Mouse (Mus musculus): ENCODE measurements around the gene Mcrip2. TPM values are rescaled to one million over a fixed set of nuclear protein-coding genes. Genes with fewer than 3 reads are reported as not detected.

Mcrip2 gene
- polyA plus RNA-seq, 1 experiment from 2014 or later: 8.2 TPM

GRCm38 (mm10) chr17:25903061-25903460 is 34.5 kb upstream of the Mcrip2 start:
- Histone ChIP-seq H3K9ac (ENCODE audit: low read length) (no peak overlapping the region), H3K4me2 (ENCODE audit: low read depth) (no peak overlapping the region), H3K4me1 (ENCODE audit: control insufficient read depth, insufficient read depth, low read length) (no peaks in the 10 kb centered on the region), H3K36me3 (ENCODE audit: control insufficient read depth, insufficient read depth, low read length) (no peaks in the 10 kb centered on the region), H3K27ac (ENCODE audit: low read depth, low read length) (no peak overlapping the region), H3K27me3 (ENCODE audit: control insufficient read depth, insufficient read depth, low read length) (no peaks in the 10 kb centered on the region), H3K9me3 (ENCODE audit: control insufficient read depth, low read length) (no peaks in the 10 kb centered on the region), H3K4me3 (ENCODE audit: low read depth, low read length) (no peak overlapping the region)
- ATAC-seq (ENCODE audit: insufficient read depth, low FRiP score, low TSS enrichment): no peak
- WGBS: 87% methylated on average over 3 of the region's 3 CpGs
- no peak for DNase-seq (ENCODE audit: low spot score)

- no peak overlapping the region for H3K4me3 ChIP-seq (ENCODE audit: low read depth, low read length)
- 90% methylated on average over 1 of the region's 1 CpGs for WGBS
- DNase-seq (ENCODE audit: low spot score) (no peak), ATAC-seq (ENCODE audit: insufficient read depth, low FRiP score, low TSS enrichment) (no peak)
- H3K27me3 ChIP-seq (ENCODE audit: control insufficient read depth, insufficient read depth, low read length): no peaks in the 10 kb centered on the region
- no peaks in the 10 kb centered on the region for H3K36me3 ChIP-seq (ENCODE audit: control insufficient read depth, insufficient read depth, low read length)
- H3K4me1 ChIP-seq (ENCODE audit: control insufficient read depth, insufficient read depth, low read length): peaks cover 5% of the 10 kb centered on the region; the same call in 1 of the 2 replicates
- no peak overlapping the region for H3K27ac ChIP-seq (ENCODE audit: low read depth, low read length)
- H3K4me2 ChIP-seq (ENCODE audit: low read depth): no peak overlapping the region
- H3K9ac ChIP-seq (ENCODE audit: low read length): no peak overlapping the region
- H3K9me3 ChIP-seq (ENCODE audit: control insufficient read depth, low read length): no peaks in the 10 kb centered on the region
These were observed 31.6 kb upstream of the Mcrip2 start for GRCm38 (mm10) chr17:25900193-25900592.

- Histone ChIP-seq H3K9me3 (ENCODE audit: control insufficient read depth, low read length) (no peaks in the 10 kb centered on the region), H3K4me2 (ENCODE audit: low read depth) (no peak overlapping the region)
- WGBS: 73% methylated on average over 12 of the region's 12 CpGs
These were observed 27.3 kb upstream of the Mcrip2 start for GRCm38 (mm10) chr17:25895891-25896290.

GRCm38 (mm10) chr17:25895415-25895814 is 26.9 kb upstream of the Mcrip2 start:
- H3K9ac ChIP-seq (ENCODE audit: low read length): no peak overlapping the region
- no peaks in the 10 kb centered on the region for H3K36me3 ChIP-seq (ENCODE audit: control insufficient read depth, insufficient read depth, low read length)
- no peaks in the 10 kb centered on the region for H3K27me3 ChIP-seq (ENCODE audit: control insufficient read depth, insufficient read depth, low read length)
- H3K4me2 ChIP-seq (ENCODE audit: low read depth): no peak overlapping the region
- no peak overlapping the region for H3K4me3 ChIP-seq (ENCODE audit: low read depth, low read length)
- DNase-seq (ENCODE audit: low spot score) (no peak), ATAC-seq (ENCODE audit: insufficient read depth, low FRiP score, low TSS enrichment) (no peak)
- H3K27ac ChIP-seq (ENCODE audit: low read depth, low read length): no peak overlapping the region
- H3K9me3 ChIP-seq (ENCODE audit: control insufficient read depth, low read length): no peaks in the 10 kb centered on the region
- 22% methylated on average over 2 of the region's 2 CpGs for WGBS
- peaks cover 5% of the 10 kb centered on the region; the same call in 1 of the 2 replicates for H3K4me1 ChIP-seq (ENCODE audit: control insufficient read depth, insufficient read depth, low read length)

More at GRCm38 (mm10) chr17:25895891-25896290, 27.3 kb upstream of the Mcrip2 start:
- Histone ChIP-seq H3K27ac (ENCODE audit: low read depth, low read length) (no peak overlapping the region), H3K36me3 (ENCODE audit: control insufficient read depth, insufficient read depth, low read length) (no peaks in the 10 kb centered on the region), H3K27me3 (ENCODE audit: control insufficient read depth, insufficient read depth, low read length) (no peaks in the 10 kb centered on the region), H3K9ac (ENCODE audit: low read length) (no peak overlapping the region), H3K4me1 (ENCODE audit: control insufficient read depth, insufficient read depth, low read length) (peaks cover 5% of the 10 kb centered on the region; the same call in 1 of the 2 replicates), H3K4me3 (ENCODE audit: low read depth, low read length) (no peak overlapping the region)
- ATAC-seq (ENCODE audit: insufficient read depth, low FRiP score, low TSS enrichment) (no peak), DNase-seq (ENCODE audit: low spot score) (no peak)

- Histone ChIP-seq H3K4me2 (ENCODE audit: low read depth) (no peak overlapping the region), H3K4me3 (ENCODE audit: low read depth, low read length) (no peak overlapping the region), H3K9me3 (ENCODE audit: control insufficient read depth, low read length) (no peaks in the 10 kb centered on the region), H3K4me1 (ENCODE audit: control insufficient read depth, insufficient read depth, low read length) (peaks cover 5% of the 10 kb centered on the region; the same call in 1 of the 2 replicates), H3K9ac (ENCODE audit: low read length) (no peak overlapping the region), H3K27me3 (ENCODE audit: control insufficient read depth, insufficient read depth, low read length) (no peaks in the 10 kb centered on the region), H3K27ac (ENCODE audit: low read depth, low read length) (no peak overlapping the region), H3K36me3 (ENCODE audit: control insufficient read depth, insufficient read depth, low read length) (no peaks in the 10 kb centered on the region)
- DNase-seq (ENCODE audit: low spot score): peak; percentile 75
- 34% methylated on average over 2 of the region's 2 CpGs for WGBS
- ATAC-seq (ENCODE audit: insufficient read depth, low FRiP score, low TSS enrichment): peak; percentile 50; the same call in 1 of the 2 replicates
These were observed 25.5 kb upstream of the Mcrip2 start for GRCm38 (mm10) chr17:25893975-25894617.

GRCm38 (mm10) chr17:25888837-25889236 is 20.3 kb upstream of the Mcrip2 start:
- no peaks in the 10 kb centered on the region for H3K27me3 ChIP-seq (ENCODE audit: control insufficient read depth, insufficient read depth, low read length)
- H3K4me1 ChIP-seq (ENCODE audit: control insufficient read depth, insufficient read depth, low read length): no peaks in the 10 kb centered on the region
- H3K9ac ChIP-seq (ENCODE audit: low read length): no peak overlapping the region
- ATAC-seq (ENCODE audit: insufficient read depth, low FRiP score, low TSS enrichment) (no peak), DNase-seq (ENCODE audit: low spot score) (no peak)
- H3K4me3 ChIP-seq (ENCODE audit: low read depth, low read length): no peak overlapping the region
- H3K36me3 ChIP-seq (ENCODE audit: control insufficient read depth, insufficient read depth, low read length): no peaks in the 10 kb centered on the region
- no peak overlapping the region for H3K27ac ChIP-seq (ENCODE audit: low read depth, low read length)
- 89% methylated on average over 3 of the region's 3 CpGs for WGBS
- no peaks in the 10 kb centered on the region for H3K9me3 ChIP-seq (ENCODE audit: control insufficient read depth, low read length)
- no peak overlapping the region for H3K4me2 ChIP-seq (ENCODE audit: low read depth)

GRCm38 (mm10) chr17:25887467-25887866 is 18.9 kb upstream of the Mcrip2 start:
- no peak overlapping the region for H3K4me2 ChIP-seq (ENCODE audit: low read depth)
- ATAC-seq (ENCODE audit: insufficient read depth, low FRiP score, low TSS enrichment) (no peak), DNase-seq (ENCODE audit: low spot score) (no peak)
- no peaks in the 10 kb centered on the region for H3K4me1 ChIP-seq (ENCODE audit: control insufficient read depth, insufficient read depth, low read length)
- WGBS: 92% methylated on average over 10 of the region's 10 CpGs
- H3K9me3 ChIP-seq (ENCODE audit: control insufficient read depth, low read length): no peaks in the 10 kb centered on the region
- H3K9ac ChIP-seq (ENCODE audit: low read length): no peak overlapping the region
- H3K27ac ChIP-seq (ENCODE audit: low read depth, low read length): no peak overlapping the region
- H3K27me3 ChIP-seq (ENCODE audit: control insufficient read depth, insufficient read depth, low read length): no peaks in the 10 kb centered on the region
- peaks cover 2% of the 10 kb centered on the region; the same call in 1 of the 2 replicates for H3K36me3 ChIP-seq (ENCODE audit: control insufficient read depth, insufficient read depth, low read length)
- no peak overlapping the region for H3K4me3 ChIP-seq (ENCODE audit: low read depth, low read length)

- no peak overlapping the region for H3K4me2 ChIP-seq (ENCODE audit: low read depth)
- peaks cover 2% of the 10 kb centered on the region; the same call in 1 of the 2 replicates for H3K36me3 ChIP-seq (ENCODE audit: control insufficient read depth, insufficient read depth, low read length)
- no peak overlapping the region for H3K4me3 ChIP-seq (ENCODE audit: low read depth, low read length)
- H3K4me1 ChIP-seq (ENCODE audit: control insufficient read depth, insufficient read depth, low read length): no peaks in the 10 kb centered on the region
- no peak overlapping the region for H3K27ac ChIP-seq (ENCODE audit: low read depth, low read length)
- H3K27me3 ChIP-seq (ENCODE audit: control insufficient read depth, insufficient read depth, low read length): no peaks in the 10 kb centered on the region
- ATAC-seq (ENCODE audit: insufficient read depth, low FRiP score, low TSS enrichment): no peak
- no peaks in the 10 kb centered on the region for H3K9me3 ChIP-seq (ENCODE audit: control insufficient read depth, low read length)
- DNase-seq (ENCODE audit: low spot score): no peak
- H3K9ac ChIP-seq (ENCODE audit: low read length): no peak overlapping the region
These were observed 18.2 kb upstream of the Mcrip2 start for GRCm38 (mm10) chr17:25886806-25887205.

- H3K27me3 ChIP-seq (ENCODE audit: control insufficient read depth, insufficient read depth, low read length): no peaks in the 10 kb centered on the region
- H3K4me3 ChIP-seq (ENCODE audit: low read depth, low read length): no peak overlapping the region
- no peak overlapping the region for H3K27ac ChIP-seq (ENCODE audit: low read depth, low read length)
- DNase-seq (ENCODE audit: low spot score): peak; percentile 47
- H3K4me2 ChIP-seq (ENCODE audit: low read depth): no peak overlapping the region
- H3K36me3 ChIP-seq (ENCODE audit: control insufficient read depth, insufficient read depth, low read length): peaks cover 2% of the 10 kb centered on the region; the same call in 1 of the 2 replicates
- H3K9me3 ChIP-seq (ENCODE audit: control insufficient read depth, low read length): no peaks in the 10 kb centered on the region
- H3K9ac ChIP-seq (ENCODE audit: low read length): no peak overlapping the region
- WGBS: 68% methylated on average over 4 of the region's 4 CpGs
- peaks cover 10% of the 10 kb centered on the region for H3K4me1 ChIP-seq (ENCODE audit: control insufficient read depth, insufficient read depth, low read length)
- no peak for ATAC-seq (ENCODE audit: insufficient read depth, low FRiP score, low TSS enrichment)
These were observed 17.1 kb upstream of the Mcrip2 start for GRCm38 (mm10) chr17:25885636-25886035.
